Mouse (Mus musculus) hindbrain, embryonic 13.5 days (tissue): ENCODE measurements around the gene Lap3. TPM values are rescaled to one million over a fixed set of nuclear protein-coding genes. Genes with fewer than 3 reads are reported as not detected.

Experiments used
- ATAC-seq: fragments of 200-750 bp; cut with Nextera tagmentation; 2 replicates; pipeline ENCODE4 v1.8.0; 2017; ENCODE audit warnings: moderate TSS enrichment; ENCODE audit not compliant: low FRiP score
- H3K27ac ChIP-seq: fragments of 300-500 bp; sonication (generic); 2 replicates; pipeline ENCODE4 v1.5.1; 2015; ENCODE audit warnings: inconsistent platforms, mild to moderate bottlenecking, moderate library complexity
- H3K27me3 ChIP-seq: fragments of 300-500 bp; sonication (generic); 2 replicates; pipeline ENCODE4 v1.6.1; 2015; ENCODE audit warnings: mild to moderate bottlenecking, inconsistent platforms
- H3K36me3 ChIP-seq: fragments of 300-500 bp; sonication (generic); 2 replicates; pipeline ENCODE4 v1.6.1; 2015; ENCODE audit warnings: mild to moderate bottlenecking, inconsistent platforms
- H3K4me1 ChIP-seq: fragments of 300-500 bp; sonication (generic); replicated peaks from 2 replicates; pipeline ENCODE4 v1.6.1; 2015; ENCODE audit warnings: inconsistent platforms
- H3K4me2 ChIP-seq: fragments of 300-500 bp; sonication (generic); 2 replicates; pipeline ENCODE4 v1.6.1; 2015; ENCODE audit warnings: inconsistent platforms, mild to moderate bottlenecking, moderate library complexity
- H3K4me3 ChIP-seq: fragments of 300-500 bp; sonication (generic); 2 replicates; pipeline ENCODE4 v1.5.1; 2015; ENCODE audit warnings: mild to moderate bottlenecking, inconsistent platforms
- H3K9ac ChIP-seq: fragments of 300-500 bp; sonication (generic); 2 replicates; pipeline ENCODE4 v1.6.1; 2015; ENCODE audit warnings: mild to moderate bottlenecking, inconsistent platforms
- H3K9me3 ChIP-seq: fragments of 300-500 bp; sonication (generic); 2 replicates; pipeline ENCODE4 v1.6.1; 2016; ENCODE audit warnings: inconsistent platforms
- whole genome bisulfite sequencing: fragments of 180-500 bp; shearing (Covaris S2); methylation state at CpG from one replicate; pipeline ENCODE4 v1.1.7; 2015; 5-methylcytosine and 5-hydroxymethylcytosine counted together
- polyA plus RNA-seq: library from polyadenylated mRNA; unstranded; fragments of >200 nt; fragmentation: Nextera tagmentation; extraction: Ambion mirVana; gene quantifications from 2 replicates; pipeline ENCODE4 v1.2.1, GENCODE M21; 2015

Lap3 gene
- polyA plus RNA-seq, 1 experiment from 2014 or later: 31.5 TPM

GRCm38 (mm10) chr5:45496930-45497550, 3.9 kb downstream of the Lap3 start:
- H3K27ac ChIP-seq: no peak overlapping the region
- WGBS: 93% methylated on average over 12 of the region's 12 CpGs
- no peaks in the 10 kb centered on the region for H3K27me3 ChIP-seq
- H3K4me2 ChIP-seq: no peak overlapping the region
- ATAC-seq: no peak
- H3K9me3 ChIP-seq: no peaks in the 10 kb centered on the region
- no peak overlapping the region for H3K4me3 ChIP-seq
- no peak overlapping the region for H3K9ac ChIP-seq
- peaks cover 16% of the 10 kb centered on the region for H3K4me1 ChIP-seq
- peaks cover 36% of the 10 kb centered on the region for H3K36me3 ChIP-seq

- WGBS: 94% methylated on average over 5 of the region's 5 CpGs
- Histone ChIP-seq H3K27ac (no peak overlapping the region), H3K4me3 (no peak overlapping the region)
Measured at GRCm38 (mm10) chr5:45497564-45497963, 4.4 kb downstream of the Lap3 start.

GRCm38 (mm10) chr5:45510071-45510470, 16.9 kb downstream of the Lap3 start:
- Histone ChIP-seq H3K9me3 (no peaks in the 10 kb centered on the region), H3K27me3 (no peaks in the 10 kb centered on the region), H3K27ac (no peak overlapping the region), H3K4me1 (no peaks in the 10 kb centered on the region), H3K36me3 (peaks cover 56% of the 10 kb centered on the region), H3K9ac (no peak overlapping the region), H3K4me2 (no peak overlapping the region), H3K4me3 (no peak overlapping the region)
- WGBS: 83% methylated on average over 7 of the region's 7 CpGs
- no peak for ATAC-seq

More at GRCm38 (mm10) chr5:45497564-45497963, 4.4 kb downstream of the Lap3 start:
- peaks cover 14% of the 10 kb centered on the region for H3K4me1 ChIP-seq
- no peaks in the 10 kb centered on the region for H3K9me3 ChIP-seq
- H3K9ac ChIP-seq: no peak overlapping the region
- ATAC-seq: no peak
- no peak overlapping the region for H3K4me2 ChIP-seq
- H3K27me3 ChIP-seq: no peaks in the 10 kb centered on the region
- peaks cover 38% of the 10 kb centered on the region for H3K36me3 ChIP-seq

- ATAC-seq: no peak
- no peaks in the 10 kb centered on the region for H3K27me3 ChIP-seq
- H3K4me2 ChIP-seq: no peak overlapping the region
- peaks cover 30% of the 10 kb centered on the region for H3K36me3 ChIP-seq
- no peak overlapping the region for H3K4me3 ChIP-seq
- H3K9ac ChIP-seq: no peak overlapping the region
- WGBS: 91% methylated on average over 6 of the region's 6 CpGs
- H3K9me3 ChIP-seq: no peaks in the 10 kb centered on the region
- no peaks in the 10 kb centered on the region for H3K4me1 ChIP-seq
- H3K27ac ChIP-seq: no peak overlapping the region
Measured at GRCm38 (mm10) chr5:45512908-45513307, 19.7 kb downstream of the Lap3 start.

GRCm38 (mm10) chr5:45513511-45513910, 20.3 kb downstream of the Lap3 start:
- no peak overlapping the region for H3K27ac ChIP-seq
- no peaks in the 10 kb centered on the region for H3K27me3 ChIP-seq
- no peak overlapping the region for H3K9ac ChIP-seq
- WGBS: 95% methylated on average over 2 of the region's 2 CpGs
- H3K4me2 ChIP-seq: no peak overlapping the region
- no peak for ATAC-seq
- H3K4me1 ChIP-seq: no peaks in the 10 kb centered on the region
- no peak overlapping the region for H3K4me3 ChIP-seq
- H3K9me3 ChIP-seq: no peaks in the 10 kb centered on the region
- H3K36me3 ChIP-seq: peaks cover 30% of the 10 kb centered on the region

- Histone ChIP-seq H3K9ac (no peak overlapping the region), H3K9me3 (no peaks in the 10 kb centered on the region)
- WGBS: 82% methylated on average over 1 of the region's 1 CpGs
Measured at GRCm38 (mm10) chr5:45514599-45514998, 21.4 kb downstream of the Lap3 start.

GRCm38 (mm10) chr5:45515151-45515743, 22.1 kb downstream of the Lap3 start:
- Histone ChIP-seq H3K9me3 (no peaks in the 10 kb centered on the region), H3K4me3 (no peak overlapping the region), H3K27me3 (no peaks in the 10 kb centered on the region), H3K9ac (no peak overlapping the region), H3K4me1 (no peaks in the 10 kb centered on the region), H3K36me3 (peaks cover 19% of the 10 kb centered on the region), H3K27ac (no peak overlapping the region), H3K4me2 (no peak overlapping the region)
- ATAC-seq: no peak
- WGBS: 92% methylated on average over 10 of the region's 10 CpGs

More at GRCm38 (mm10) chr5:45514599-45514998, 21.4 kb downstream of the Lap3 start:
- Histone ChIP-seq H3K4me3 (no peak overlapping the region), H3K4me2 (no peak overlapping the region), H3K27me3 (no peaks in the 10 kb centered on the region), H3K36me3 (peaks cover 25% of the 10 kb centered on the region), H3K27ac (no peak overlapping the region), H3K4me1 (no peaks in the 10 kb centered on the region)
- no peak for ATAC-seq

GRCm38 (mm10) chr5:45519960-45520808, 27.0 kb downstream of the Lap3 start, which contains the start of gene Med28:
Gene Med28, plus strand, starts transcription at chr5:45520229.
- no peaks in the 10 kb centered on the region for H3K27me3 ChIP-seq
- H3K9ac ChIP-seq: peak within 1 kb of the TSS; percentile 91
- ATAC-seq: peak; percentile 96
- peaks cover 14% of the 10 kb centered on the region for H3K36me3 ChIP-seq
- WGBS: 1% methylated on average over 56 of the region's 56 CpGs
- H3K27ac ChIP-seq: peak within 1 kb of the TSS; percentile 86
- peak within 1 kb of the TSS; percentile 91 for H3K4me2 ChIP-seq
- H3K4me1 ChIP-seq: peaks cover 18% of the 10 kb centered on the region
- H3K9me3 ChIP-seq: no peaks in the 10 kb centered on the region
- H3K4me3 ChIP-seq: peak within 1 kb of the TSS; percentile 93

- peaks cover 20% of the 10 kb centered on the region for H3K36me3 ChIP-seq
- H3K4me2 ChIP-seq: peak overlapping the region; percentile 91
- whole genome bisulfite sequencing: 5% methylated on average over 5 of the region's 5 CpGs
- H3K27ac ChIP-seq: no peak overlapping the region
- H3K9ac ChIP-seq: peak overlapping the region; percentile 91
- no peaks in the 10 kb centered on the region for H3K27me3 ChIP-seq
- no peaks in the 10 kb centered on the region for H3K9me3 ChIP-seq
- H3K4me3 ChIP-seq: peak overlapping the region; percentile 93
- H3K4me1 ChIP-seq: peaks cover 18% of the 10 kb centered on the region
- ATAC-seq: no peak
Measured at GRCm38 (mm10) chr5:45520809-45521110, 27.6 kb downstream of the Lap3 start.

- Histone ChIP-seq H3K4me1 (peaks cover 18% of the 10 kb centered on the region), H3K9me3 (no peaks in the 10 kb centered on the region), H3K4me2 (peak overlapping the region; percentile 91), H3K27me3 (no peaks in the 10 kb centered on the region), H3K36me3 (peaks cover 28% of the 10 kb centered on the region), H3K9ac (no peak overlapping the region), H3K4me3 (peak overlapping the region; percentile 93), H3K27ac (no peak overlapping the region)
- no peak for ATAC-seq
- 93% methylated on average over 6 of the region's 6 CpGs for WGBS
Measured at GRCm38 (mm10) chr5:45521601-45522000, 28.4 kb downstream of the Lap3 start.

GRCm38 (mm10) chr5:45525101-45525500, 31.9 kb downstream of the Lap3 start:
- 96% methylated on average over 10 of the region's 10 CpGs for WGBS
- Histone ChIP-seq H3K27me3 (no peaks in the 10 kb centered on the region), H3K4me1 (peaks cover 18% of the 10 kb centered on the region), H3K27ac (no peak overlapping the region), H3K4me3 (no peak overlapping the region), H3K9ac (no peak overlapping the region), H3K36me3 (peaks cover 60% of the 10 kb centered on the region), H3K9me3 (no peaks in the 10 kb centered on the region), H3K4me2 (no peak overlapping the region)
- ATAC-seq: no peak

GRCm38 (mm10) chr5:45526338-45526737, 33.2 kb downstream of the Lap3 start:
- Histone ChIP-seq H3K9ac (no peak overlapping the region), H3K36me3 (peaks cover 71% of the 10 kb centered on the region), H3K27ac (no peak overlapping the region), H3K9me3 (no peaks in the 10 kb centered on the region), H3K4me1 (peaks cover 11% of the 10 kb centered on the region), H3K4me2 (no peak overlapping the region), H3K4me3 (no peak overlapping the region), H3K27me3 (no peaks in the 10 kb centered on the region)
- WGBS: 96% methylated on average over 4 of the region's 4 CpGs
- ATAC-seq: no peak
